Mouse (Mus musculus) G1E-ER4 (cell line): ENCODE data around the gene Cadm4. TPM values are rescaled to one million over a fixed set of nuclear protein-coding genes. Genes with fewer than 3 reads are reported as not detected.

Source experiments
- GATA1 ChIP-seq: IDR thresholded peaks from one replicate; pipeline ENCODE4 v1.8.0; 2012; ENCODE audit warnings: low read length, inconsistent platforms
- polyA plus RNA-seq: library from polyadenylated mRNA; stranded (reverse); fragments of >175 nt; gene quantifications from 2 replicates; pipeline ENCODE4 v1.2.3, GENCODE M21; 2012

Cadm4 gene
- polyA plus RNA-seq, 1 experiment: 0.05 TPM

GRCm38 (mm10) chr7:24480121-24480941, 1.5 kb upstream of the Cadm4 start:
- TF ChIP-seq GATA1: no peak

GRCm38 (mm10) chr7:24480986-24481473, 793 bp upstream of the Cadm4 start:
- no peak for TF ChIP-seq GATA1

- TF ChIP-seq GATA1: no peak
Observed at GRCm38 (mm10) chr7:24482208-24483020, 591 bp downstream of the Cadm4 start.

GRCm38 (mm10) chr7:24485481-24485880, 3.7 kb downstream of the Cadm4 start:
- no peak for TF ChIP-seq GATA1

GRCm38 (mm10) chr7:24486654-24487130, 4.9 kb downstream of the Cadm4 start:
- no peak for TF ChIP-seq GATA1

- TF ChIP-seq GATA1: no peak
Observed at GRCm38 (mm10) chr7:24487403-24487802, 5.6 kb downstream of the Cadm4 start.

- TF ChIP-seq GATA1: no peak
Observed at GRCm38 (mm10) chr7:24488303-24488702, 6.5 kb downstream of the Cadm4 start.

- TF ChIP-seq GATA1: no peak
Observed at GRCm38 (mm10) chr7:24499856-24500577, 18.2 kb downstream of the Cadm4 start.

GRCm38 (mm10) chr7:24500929-24501328, 19.1 kb downstream of the Cadm4 start:
- no peak for TF ChIP-seq GATA1

GRCm38 (mm10) chr7:24501492-24501891, 19.7 kb downstream of the Cadm4 start:
- TF ChIP-seq GATA1: no peak

- TF ChIP-seq GATA1: no peak
Observed at GRCm38 (mm10) chr7:24504004-24504403, 22.2 kb downstream of the Cadm4 start.

- TF ChIP-seq GATA1: no peak
Observed at GRCm38 (mm10) chr7:24504868-24505267, 23.0 kb downstream of the Cadm4 start.

GRCm38 (mm10) chr7:24505447-24506064, 23.7 kb downstream of the Cadm4 start:
- TF ChIP-seq GATA1: no peak

- no peak for TF ChIP-seq GATA1
Observed at GRCm38 (mm10) chr7:24506065-24506459, 24.2 kb downstream of the Cadm4 start.

GRCm38 (mm10) chr7:24506476-24506837, 24.6 kb downstream of the Cadm4 start:
- no peak for TF ChIP-seq GATA1
